Mouse (Mus musculus): Measurements from ENCODE around the gene Itpr2.

Itpr2 gene

GRCm38 (mm10) chr6:146258261-146258660 is 243.8 kb downstream of the Itpr2 start:
- DNase-seq (ENCODE audit: low spot score), result no peak

GRCm38 (mm10) chr6:146256947-146257670 is 244.9 kb downstream of the Itpr2 start:
- DNase-seq (ENCODE audit: low spot score), result no peak

GRCm38 (mm10) chr6:146256401-146256800 is 245.6 kb downstream of the Itpr2 start:
- DNase-seq (ENCODE audit: low spot score), result no peak

- DNase-seq (ENCODE audit: low spot score), result no peak
Measured at GRCm38 (mm10) chr6:146255656-146256055, 246.4 kb downstream of the Itpr2 start.

- DNase-seq (ENCODE audit: low spot score), result no peak
Measured at GRCm38 (mm10) chr6:146254931-146255330, 247.1 kb downstream of the Itpr2 start.

- no peak for DNase-seq (ENCODE audit: low spot score)
Measured at GRCm38 (mm10) chr6:146254216-146254820, 247.7 kb downstream of the Itpr2 start.

GRCm38 (mm10) chr6:146249096-146249495 is 252.9 kb downstream of the Itpr2 start:
- no peak for DNase-seq (ENCODE audit: low spot score)

- DNase-seq (ENCODE audit: low spot score), result no peak
Measured at GRCm38 (mm10) chr6:146248341-146248740, 253.7 kb downstream of the Itpr2 start.

- DNase-seq (ENCODE audit: low spot score), result no peak
Measured at GRCm38 (mm10) chr6:146247906-146248305, 254.1 kb downstream of the Itpr2 start.

- no peak for DNase-seq (ENCODE audit: low spot score)
Measured at GRCm38 (mm10) chr6:146246368-146246767, 255.7 kb downstream of the Itpr2 start.

GRCm38 (mm10) chr6:146245888-146246287 is 256.1 kb downstream of the Itpr2 start:
- no peak for DNase-seq (ENCODE audit: low spot score)

GRCm38 (mm10) chr6:146243068-146243467 is 259.0 kb downstream of the Itpr2 start:
- no peak for DNase-seq (ENCODE audit: low spot score)

GRCm38 (mm10) chr6:146241336-146241735 is 260.7 kb downstream of the Itpr2 start:
- DNase-seq (ENCODE audit: low spot score), result no peak

- no peak for DNase-seq (ENCODE audit: low spot score)
Measured at GRCm38 (mm10) chr6:146235165-146235564, 266.9 kb downstream of the Itpr2 start.

GRCm38 (mm10) chr6:146234417-146234816 is 267.6 kb downstream of the Itpr2 start:
- no peak for DNase-seq (ENCODE audit: low spot score)

GRCm38 (mm10) chr6:146230903-146231302 is 271.1 kb downstream of the Itpr2 start:
- no peak for DNase-seq (ENCODE audit: low spot score)

GRCm38 (mm10) chr6:146230373-146230788 is 271.6 kb downstream of the Itpr2 start:
- DNase-seq (ENCODE audit: low spot score), result no peak

- DNase-seq (ENCODE audit: low spot score), result no peak
Measured at GRCm38 (mm10) chr6:146229967-146230366, 272.1 kb downstream of the Itpr2 start.

GRCm38 (mm10) chr6:146229519-146229918 is 272.5 kb downstream of the Itpr2 start:
- no peak for DNase-seq (ENCODE audit: low spot score)

GRCm38 (mm10) chr6:146228048-146228447 is 274.0 kb downstream of the Itpr2 start:
- no peak for DNase-seq (ENCODE audit: low spot score)

- DNase-seq (ENCODE audit: low spot score), result no peak
Measured at GRCm38 (mm10) chr6:146222403-146223063, 279.5 kb downstream of the Itpr2 start.

- DNase-seq (ENCODE audit: low spot score), result no peak
Measured at GRCm38 (mm10) chr6:146221371-146222336, 280.4 kb downstream of the Itpr2 start.

All from urinary bladder, postnatal 25 days (tissue).